Mouse (Mus musculus) MEL (cell line): Measurements from ENCODE around the gene Ess2.
A peak's percentile ranks its signal among the peaks of the same experiment; 100 is the strongest.

Source experiments
- GATA1 ChIP-seq: IDR thresholded peaks from 2 replicates; pipeline ENCODE4 v1.6.1; 2011; ENCODE audit warnings: low read depth, low read length, improper control_type of control experiment
- KAT2A ChIP-seq: conservative IDR thresholded peaks from 2 replicates; pipeline ENCODE4 v1.6.1; 2012; ENCODE audit warnings: low read depth, low read length, improper control_type of control experiment, inconsistent platforms
- NELFE ChIP-seq: IDR thresholded peaks from 2 replicates; pipeline ENCODE4 v1.6.1; 2011; ENCODE audit warnings: low read depth, low read length, improper control_type of control experiment
- POLR2A ChIP-seq, 2 experiments: IDR thresholded peaks; 2 replicates each; pipeline ENCODE4 v1.6.1; 2011 to 2012; ENCODE audit warnings: low read length in 2 of 2, mild to moderate bottlenecking in 2 of 2, control low read depth in 1 of 2, improper control_type of control experiment in 1 of 2, low read depth in 1 of 2, moderate library complexity in 1 of 2; ENCODE audit not compliant: control insufficient read depth in 1 of 2, insufficient read depth in 1 of 2, poor library complexity in 1 of 2
- TBP ChIP-seq: IDR thresholded peaks from 2 replicates; pipeline ENCODE4 v1.8.0; 2011; ENCODE audit warnings: low read depth, low read length, improper control_type of control experiment
- TCF12 ChIP-seq: IDR thresholded peaks from 2 replicates; pipeline ENCODE4 v1.6.1; 2014; ENCODE audit warnings: low read depth, mild to moderate bottlenecking, inconsistent platforms, low read length, improper control_type of control experiment, moderate library complexity
- ZC3H11A ChIP-seq: IDR thresholded peaks from 2 replicates; pipeline ENCODE4 v1.6.1; 2012; ENCODE audit warnings: low read depth, mild to moderate bottlenecking, inconsistent platforms, low read length, improper control_type of control experiment
- ZNF384 ChIP-seq: IDR thresholded peaks from 2 replicates; pipeline ENCODE4 v1.6.1; 2012; ENCODE audit warnings: low read depth, mild to moderate bottlenecking, inconsistent platforms, low read length, improper control_type of control experiment

DNA sequence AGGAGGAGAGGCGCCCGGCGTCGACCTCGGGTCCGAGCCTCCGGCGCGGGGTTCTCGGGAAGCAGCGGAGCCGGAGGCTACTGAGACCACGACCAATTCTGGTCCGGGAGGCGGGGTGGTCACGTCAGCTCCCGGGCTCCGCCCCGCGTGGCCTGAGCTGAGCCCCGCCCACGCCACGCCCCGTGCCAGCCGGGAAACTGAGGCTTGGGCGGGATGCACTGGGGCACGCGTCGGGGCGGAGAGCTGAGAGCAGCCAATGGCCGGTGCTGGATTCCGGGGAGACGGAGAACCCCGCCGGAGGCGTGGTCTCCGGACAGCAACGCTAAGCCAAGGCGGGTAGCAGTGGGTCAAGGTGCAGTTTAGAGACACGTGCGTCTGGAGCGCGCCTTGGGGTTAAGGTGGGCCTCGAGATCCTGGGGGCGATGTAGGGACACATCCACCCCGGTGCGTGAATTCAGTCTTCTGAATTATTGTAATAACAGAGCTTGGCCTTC lies 17.0 kb upstream of the Ess2 start, which contains the start of gene Slc25a1:
- TF ChIP-seq POLR2A (IDR thresholded peaks at IDR 0.05; ENCODE audit: control insufficient read depth in 1 of 2, insufficient read depth in 1 of 2, low read depth in 1 of 2, low read length in 2 of 2, poor library complexity in 1 of 2) (peak; percentile 14 to 94), KAT2A (no peak), GATA1 (no peak), TCF12 (peak; percentile 18; the same call in 1 of the 2 replicates), ZNF384 (no peak), ZC3H11A (no peak), TBP (0 out of 2 replicates have a peak, but pooled peaks have one; percentile 5), NELFE (peak; percentile 80)
